Comparison of ENCODE assay signal across 14 mouse cellular contexts in the genomic region with DNA sequence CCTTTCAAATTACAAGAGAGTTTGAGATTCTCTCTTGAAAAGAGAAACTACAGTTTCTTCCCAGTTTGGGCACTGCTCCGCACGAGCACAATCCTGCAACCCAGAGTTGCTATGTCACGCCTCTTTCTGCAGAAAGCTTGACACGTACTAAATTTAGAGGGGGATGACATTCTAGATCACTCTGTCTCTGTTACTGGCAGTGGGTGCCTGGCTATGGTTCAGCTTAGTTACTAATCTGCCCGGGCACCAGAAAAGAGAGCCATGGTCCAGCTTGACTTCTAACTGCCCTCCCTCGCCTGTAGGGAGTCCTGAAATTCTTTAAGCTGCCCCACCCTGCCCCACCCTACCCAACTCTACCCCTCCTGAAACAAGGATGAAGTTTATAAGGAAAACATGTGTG.
DNase-seq lines count a peak whose midpoint lies in the region; ATAC-seq and TF ChIP-seq lines count a peak whose summit lies in the region.
"Had no signal": no experiment of that assay in that cellular context is flagged by ENCODE, and none has a peak within 500 bp of the region (broad histone marks: within the 10 kb centered on the region; RNA-seq: fewer than 3 reads in every experiment).

No protein-coding gene starts in this region.

- no peak for TF ChIP-seq CTCF in intestine, postnatal 0 days (IDR thresholded peaks at IDR 0.05; ENCODE audit: low read depth)
- TF ChIP-seq CTCF in midbrain, postnatal 0 days (IDR thresholded peaks at IDR 0.05) = no peak
- no peak for TF ChIP-seq CTCF in left cerebral cortex, adult 2 months (IDR thresholded peaks at IDR 0.05)

- H3K36me3 ChIP-seq in intestine, embryonic 14.5 days (ENCODE audit: control insufficient read depth, insufficient read depth, low read length) = no peaks in the 10 kb centered on the region
- no peaks in the 10 kb centered on the region for H3K36me3 ChIP-seq in intestine, postnatal 0 days (ENCODE audit: control insufficient read depth, insufficient read depth)
- H3K36me3 ChIP-seq in limb, embryonic 11.5 days (ENCODE audit: control insufficient read depth, insufficient read depth, low read length) = no peaks in the 10 kb centered on the region
- no peaks in the 10 kb centered on the region for H3K36me3 ChIP-seq in midbrain, postnatal 0 days (ENCODE audit: insufficient read depth, low read length)
- H3K36me3 ChIP-seq: midbrain, embryonic 12.5 days had no signal

- H3K4me1 ChIP-seq in intestine, embryonic 14.5 days (replicated peaks; ENCODE audit: control insufficient read depth, insufficient read depth, low read length) = no peaks in the 10 kb centered on the region; the same call in 1 of the 2 replicates
- no peaks in the 10 kb centered on the region for H3K4me1 ChIP-seq in intestine, postnatal 0 days (replicated peaks; ENCODE audit: control insufficient read depth, insufficient read depth, low read length)
- no peaks in the 10 kb centered on the region for H3K4me1 ChIP-seq in brown adipose tissue, adult 24 weeks (ENCODE audit: control insufficient read depth, insufficient read depth, insufficient read length, low read length)
- peaks cover 11% of the 10 kb centered on the region for H3K4me1 ChIP-seq in limb, embryonic 11.5 days (ENCODE audit: control insufficient read depth, insufficient read depth, low read length)
- peaks cover 6% of the 10 kb centered on the region; the same call in 1 of the 2 replicates for H3K4me1 ChIP-seq in midbrain, postnatal 0 days (ENCODE audit: insufficient read depth, low read length)

- no peak for DNase-seq in intestine, embryonic 14.5 days (ENCODE audit: low spot score)
- peak; percentile 44 for DNase-seq in heart, adult 8-10 months (ENCODE audit: low spot score)
- peak; percentile 32 for DNase-seq in limb, embryonic 11.5 days (ENCODE audit: low spot score)
- DNase-seq in midbrain, postnatal 0 days (ENCODE audit: low spot score) = no peak
- DNase-seq in left cerebral cortex, adult 2 months (ENCODE audit: extremely low spot score in 1 of 2, low spot score in 2 of 2) = no peak
- DNase-seq in ovary, postnatal 10 days (ENCODE audit: low spot score) = no peak
- DNase-seq: cerebellum, adult 11-12 months; forebrain, postnatal 0 days; kidney, postnatal 25 days; liver had no signal

- H3K4me2 ChIP-seq in intestine, embryonic 14.5 days (ENCODE audit: low read length) = peak overlapping the region; percentile 33; the same call in 1 of the 2 replicates
- H3K4me2 ChIP-seq in intestine, postnatal 0 days (replicated peaks; ENCODE audit: low read depth) = no peak overlapping the region
- H3K4me2 ChIP-seq in limb, embryonic 11.5 days (ENCODE audit: low read depth, severe bottlenecking) = peak overlapping the region; percentile 32
- no peak overlapping the region for H3K4me2 ChIP-seq in midbrain, postnatal 0 days (ENCODE audit: low read depth, low read length, poor library complexity, severe bottlenecking)
- H3K4me2 ChIP-seq: midbrain, embryonic 12.5 days had no signal

- no peaks in the 10 kb centered on the region for H3K9me3 ChIP-seq in intestine, embryonic 14.5 days (ENCODE audit: control insufficient read depth, low read length)
- H3K9me3 ChIP-seq in intestine, postnatal 0 days (ENCODE audit: control insufficient read depth) = no peaks in the 10 kb centered on the region
- H3K9me3 ChIP-seq in limb, embryonic 11.5 days (ENCODE audit: control insufficient read depth, low read length) = no peaks in the 10 kb centered on the region
- no peaks in the 10 kb centered on the region for H3K9me3 ChIP-seq in midbrain, postnatal 0 days (ENCODE audit: low read length)
- H3K9me3 ChIP-seq: midbrain, embryonic 12.5 days had no signal

- H3K4me3 ChIP-seq in intestine, embryonic 14.5 days (ENCODE audit: low read depth, low read length) = no peak overlapping the region
- no peak overlapping the region for H3K4me3 ChIP-seq in intestine, postnatal 0 days (ENCODE audit: low read depth, low read length)
- H3K4me3 ChIP-seq in brown adipose tissue, adult 24 weeks (ENCODE audit: insufficient read depth, low read depth, low read length) = peak overlapping the region; percentile 40
- H3K4me3 ChIP-seq in limb, embryonic 11.5 days (ENCODE audit: low read depth, low read length) = no peak overlapping the region
- no peak overlapping the region for H3K4me3 ChIP-seq in midbrain, postnatal 0 days (ENCODE audit: low read depth, low read length)
- H3K4me3 ChIP-seq in left cerebral cortex, adult 2 months = no peak overlapping the region
- H3K4me3 ChIP-seq: midbrain, embryonic 12.5 days had no signal

- 58% methylated on average over 6 of the region's 6 CpGs for WGBS in intestine, embryonic 14.5 days
- 63% methylated on average over 6 of the region's 6 CpGs for WGBS in intestine, postnatal 0 days
- 35% methylated on average over 6 of the region's 6 CpGs for WGBS in limb, embryonic 11.5 days
- 77% methylated on average over 6 of the region's 6 CpGs for WGBS in midbrain, postnatal 0 days

- H3K27ac ChIP-seq in intestine, embryonic 14.5 days (ENCODE audit: low read depth) = no peak overlapping the region
- no peak overlapping the region for H3K27ac ChIP-seq in intestine, postnatal 0 days (ENCODE audit: low read depth, low read length)
- peak overlapping the region; percentile 70 for H3K27ac ChIP-seq in brown adipose tissue, adult 24 weeks (replicated peaks; ENCODE audit: low read depth, low read length)
- H3K27ac ChIP-seq in limb, embryonic 11.5 days (replicated peaks; ENCODE audit: low read depth, low read length) = peak overlapping the region; percentile 38
- H3K27ac ChIP-seq in midbrain, postnatal 0 days (ENCODE audit: low read depth, low read length) = no peak overlapping the region
- no peak overlapping the region for H3K27ac ChIP-seq in left cerebral cortex, adult 2 months
- H3K27ac ChIP-seq: midbrain, embryonic 12.5 days had no signal

- no peaks in the 10 kb centered on the region for H3K27me3 ChIP-seq in intestine, embryonic 14.5 days (replicated peaks; ENCODE audit: control insufficient read depth, insufficient read depth, low read length)
- H3K27me3 ChIP-seq in intestine, postnatal 0 days (replicated peaks; ENCODE audit: control insufficient read depth, insufficient read depth, low read length) = no peaks in the 10 kb centered on the region
- no peaks in the 10 kb centered on the region for H3K27me3 ChIP-seq in limb, embryonic 11.5 days (ENCODE audit: control insufficient read depth, insufficient read depth, low read length)
- H3K27me3 ChIP-seq in midbrain, postnatal 0 days (ENCODE audit: insufficient read depth, low read length) = no peaks in the 10 kb centered on the region
- H3K27me3 ChIP-seq: midbrain, embryonic 12.5 days had no signal

- ATAC-seq in intestine, embryonic 14.5 days (replicated peaks; ENCODE audit: low FRiP score, low TSS enrichment, low read depth) = no peak
- ATAC-seq in intestine, postnatal 0 days = no peak
- no peak for ATAC-seq in limb, embryonic 11.5 days (ENCODE audit: insufficient number of reproducible peaks, low FRiP score, low TSS enrichment, low read depth)
- no peak for ATAC-seq in midbrain, postnatal 0 days (ENCODE audit: low FRiP score)
- ATAC-seq: CD4-positive, CD25-positive, alpha-beta regulatory T cell, adult 4 months; forebrain, postnatal 0 days had no signal

- H3K9ac ChIP-seq in intestine, embryonic 14.5 days (ENCODE audit: low read length) = no peak overlapping the region
- H3K9ac ChIP-seq in intestine, postnatal 0 days (ENCODE audit: low read depth, low read length) = no peak overlapping the region
- 0 out of 2 replicates have a peak overlapping the region, but pooled peaks have one; percentile 14 for H3K9ac ChIP-seq in limb, embryonic 11.5 days (ENCODE audit: low read length)
- no peak overlapping the region for H3K9ac ChIP-seq in midbrain, postnatal 0 days (replicated peaks; ENCODE audit: low read length, poor library complexity, severe bottlenecking)
- H3K9ac ChIP-seq: forebrain, postnatal 0 days; midbrain, embryonic 12.5 days had no signal

- intact Hi-C loops in left cerebral cortex, adult 2 months (cut with DNase I) = no loop called here

Comparison
In these comparisons a context has a peak if more than half of its experiments do, and no peak if none do; other contexts are left out.
1. H3K4me2 ChIP-seq: peak in intestine, embryonic 14.5 days (single experiment) and limb, embryonic 11.5 days (single experiment); none in intestine, postnatal 0 days (single experiment) and midbrain, postnatal 0 days (single experiment).
2. DNase-seq: peak in heart, adult 8-10 months (single experiment) and limb, embryonic 11.5 days (single experiment); none in intestine, embryonic 14.5 days (single experiment), midbrain, postnatal 0 days (single experiment), left cerebral cortex, adult 2 months (0 of 2) and ovary, postnatal 10 days (single experiment).
3. H3K27ac ChIP-seq: peak in brown adipose tissue, adult 24 weeks (single experiment) and limb, embryonic 11.5 days (single experiment); none in intestine, embryonic 14.5 days (single experiment), intestine, postnatal 0 days (single experiment), midbrain, postnatal 0 days (single experiment) and left cerebral cortex, adult 2 months (single experiment).